Mouse (Mus musculus): ENCODE measurements around the gene Mrpl22.
"Not testable (repeated sequence)": the region's sequence is repeated elsewhere in the genome, so short reads cannot be mapped to it uniquely, and the experiment has no call there.

Gene Mrpl22

GRCm38 (mm10) chr11:58193860-58194520 is 22.5 kb downstream of the Mrpl22 start:
- no peak for TF ChIP-seq CTCF (conservative IDR thresholded peaks at IDR 0.05; ENCODE audit: low read length)
- no peak for TF ChIP-seq NANOG (IDR thresholded peaks at IDR 0.05; ENCODE audit: borderline replicate concordance, low read length)
- TF ChIP-seq POU5F1 (IDR thresholded peaks at IDR 0.05; ENCODE audit: borderline replicate concordance, low read length), result no peak
- no peaks in the 10 kb centered on the region for H3K9me3 ChIP-seq (ENCODE audit: low read length)

DNA sequence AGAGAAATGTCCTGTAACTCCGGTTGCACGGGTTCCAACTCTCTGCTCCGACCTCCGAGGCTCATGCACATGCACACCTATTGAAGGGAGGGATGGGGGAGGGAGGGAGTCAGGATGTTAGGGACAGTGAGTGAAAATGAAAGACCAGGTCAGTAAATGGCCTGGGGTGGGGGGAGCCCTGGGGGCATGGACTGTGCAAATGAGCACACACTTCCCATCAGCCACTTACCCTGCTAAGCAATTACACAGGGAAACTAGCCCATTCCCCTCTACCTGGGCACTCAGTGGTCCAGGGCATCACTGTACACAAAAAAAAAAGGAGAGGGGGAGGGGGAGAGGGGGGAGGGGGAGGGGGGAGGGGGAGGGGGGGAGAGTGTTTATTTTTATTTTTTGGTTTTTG is 27.2 kb downstream of the Mrpl22 start:
- Histone ChIP-seq H3K27me3 (ENCODE audit: insufficient read depth, low read length) (peaks cover 46% of the 10 kb centered on the region), H3K36me3 (ENCODE audit: insufficient read depth, low read length) (no peaks in the 10 kb centered on the region), H3K4me1 (replicated peaks; ENCODE audit: low read depth, low read length) (peaks cover 36% of the 10 kb centered on the region), H3K4me3 (replicated peaks; ENCODE audit: low read length) (no peak overlapping the region; the same call in 1 of the 2 replicates), H3K9me3 (ENCODE audit: low read length) (no peaks in the 10 kb centered on the region)
- TF ChIP-seq POU5F1 (IDR thresholded peaks at IDR 0.05; ENCODE audit: borderline replicate concordance, low read length), result no peak
- no peak for TF ChIP-seq CTCF (conservative IDR thresholded peaks at IDR 0.05; ENCODE audit: low read length)
- TF ChIP-seq NANOG (IDR thresholded peaks at IDR 0.05; ENCODE audit: borderline replicate concordance, low read length), result no peak

More at GRCm38 (mm10) chr11:58193860-58194520, 22.5 kb downstream of the Mrpl22 start:
- H3K4me1 ChIP-seq (replicated peaks; ENCODE audit: low read depth, low read length), result peaks cover 24% of the 10 kb centered on the region
- peaks cover 29% of the 10 kb centered on the region for H3K27me3 ChIP-seq (ENCODE audit: insufficient read depth, low read length)
- H3K36me3 ChIP-seq (ENCODE audit: insufficient read depth, low read length), result no peaks in the 10 kb centered on the region
- H3K4me3 ChIP-seq (replicated peaks; ENCODE audit: low read length), result no peak overlapping the region

DNA sequence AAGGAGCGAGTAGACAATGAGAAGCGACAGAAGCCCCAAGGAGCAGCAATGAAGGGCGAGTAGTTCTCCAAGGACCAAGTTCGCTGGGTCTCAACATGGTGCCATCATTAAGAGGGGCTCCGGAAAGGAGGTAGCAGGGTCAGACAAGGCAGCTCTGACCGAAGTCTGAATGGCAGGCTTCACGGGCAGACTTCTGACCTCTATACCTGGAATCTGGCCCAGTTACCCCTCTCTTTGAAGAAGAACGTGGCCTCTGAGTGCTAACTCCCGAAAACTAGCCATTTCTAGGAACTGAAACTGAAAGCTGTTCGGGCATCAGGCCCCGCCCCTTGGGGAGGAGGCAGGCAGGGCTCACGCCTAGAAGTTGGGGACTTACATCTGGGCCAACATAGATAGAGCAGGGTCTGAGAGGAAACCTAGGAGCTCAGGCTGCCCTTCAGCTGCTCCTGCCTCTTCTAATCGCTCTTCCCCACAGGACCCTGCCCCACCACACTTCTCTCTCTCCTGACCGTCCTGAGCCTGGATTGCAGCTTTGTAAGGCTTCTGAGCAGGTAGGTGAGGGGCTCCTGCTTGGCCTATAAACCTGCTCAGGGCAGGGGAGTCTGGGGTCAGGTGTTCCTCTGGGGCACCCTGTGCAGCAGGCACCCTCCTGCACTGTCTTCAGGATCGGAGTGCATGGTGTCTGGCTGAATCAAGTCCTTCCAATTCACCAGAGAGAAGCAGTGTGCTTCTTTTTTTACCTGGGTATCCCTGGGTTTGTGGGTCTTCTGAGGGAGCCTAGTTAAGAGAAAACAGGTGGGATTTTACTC is 28.0 kb downstream of the Mrpl22 start, which contains the start of the genes Igtp and Irgm2:
Gene Igtp (plus strand): TSS at position 328 of the 809 bp plus-strand sequence.
Gene Irgm2 (plus strand): TSS at position 390 of the 809 bp plus-strand sequence.
- H3K9me3 ChIP-seq (ENCODE audit: low read length); H3K36me3 ChIP-seq (ENCODE audit: insufficient read depth, low read length): not testable (repeated sequence)
- Histone ChIP-seq H3K27me3 (ENCODE audit: insufficient read depth, low read length) (peaks cover 49% of the 10 kb centered on the region), H3K4me3 (replicated peaks; ENCODE audit: low read length) (peak within 1 kb of the TSS; percentile 70), H3K4me1 (replicated peaks; ENCODE audit: low read depth, low read length) (peaks cover 30% of the 10 kb centered on the region)

DNA sequence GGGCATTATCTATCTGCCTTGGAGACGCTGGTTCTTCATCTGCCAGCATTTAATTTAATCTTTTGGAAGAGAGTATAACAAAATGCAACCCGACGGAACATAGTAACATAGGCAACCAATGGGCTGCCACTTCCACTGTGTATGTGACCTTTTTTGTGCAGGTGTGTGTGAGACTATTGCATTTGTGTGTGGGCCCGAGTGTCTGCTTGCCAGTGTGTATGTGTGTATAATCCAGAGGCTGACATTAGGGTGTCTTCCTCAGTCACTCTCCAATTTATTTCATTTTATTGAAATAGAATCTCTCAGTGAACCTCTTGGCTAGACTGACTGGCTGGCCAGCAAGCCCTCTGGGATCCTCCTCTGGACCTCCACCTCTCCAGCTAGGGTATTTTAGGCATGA is 28.8 kb downstream of the Mrpl22 start:
- Histone ChIP-seq H3K36me3 (ENCODE audit: insufficient read depth, low read length) (no peaks in the 10 kb centered on the region), H3K4me1 (replicated peaks; ENCODE audit: low read depth, low read length) (peaks cover 24% of the 10 kb centered on the region), H3K27me3 (ENCODE audit: insufficient read depth, low read length) (peaks cover 53% of the 10 kb centered on the region), H3K9me3 (ENCODE audit: low read length) (no peaks in the 10 kb centered on the region), H3K4me3 (replicated peaks; ENCODE audit: low read length) (no peak overlapping the region)
- TF ChIP-seq NANOG (IDR thresholded peaks at IDR 0.05; ENCODE audit: borderline replicate concordance, low read length) (no peak), POU5F1 (IDR thresholded peaks at IDR 0.05; ENCODE audit: borderline replicate concordance, low read length) (no peak), CTCF (conservative IDR thresholded peaks at IDR 0.05; ENCODE audit: low read length) (no peak)

- Histone ChIP-seq H3K27me3 (ENCODE audit: insufficient read depth, low read length) (peaks cover 58% of the 10 kb centered on the region), H3K36me3 (ENCODE audit: insufficient read depth, low read length) (no peaks in the 10 kb centered on the region), H3K9me3 (ENCODE audit: low read length) (no peaks in the 10 kb centered on the region), H3K4me1 (replicated peaks; ENCODE audit: low read depth, low read length) (peaks cover 24% of the 10 kb centered on the region), H3K4me3 (replicated peaks; ENCODE audit: low read length) (no peak overlapping the region)
- TF ChIP-seq CTCF (conservative IDR thresholded peaks at IDR 0.05; ENCODE audit: low read length), result no peak
- no peak for TF ChIP-seq NANOG (IDR thresholded peaks at IDR 0.05; ENCODE audit: borderline replicate concordance, low read length)
- TF ChIP-seq POU5F1 (IDR thresholded peaks at IDR 0.05; ENCODE audit: borderline replicate concordance, low read length), result no peak
Measured at GRCm38 (mm10) chr11:58201052-58201451, 29.6 kb downstream of the Mrpl22 start.

GRCm38 (mm10) chr11:58210321-58210886 is 38.9 kb downstream of the Mrpl22 start:
- peaks cover 68% of the 10 kb centered on the region for H3K27me3 ChIP-seq (ENCODE audit: insufficient read depth, low read length)
- H3K36me3 ChIP-seq (ENCODE audit: insufficient read depth, low read length), result no peaks in the 10 kb centered on the region
- H3K4me3 ChIP-seq (replicated peaks; ENCODE audit: low read length), result 0 out of 2 replicates have a peak overlapping the region, but pooled peaks have one; percentile 32
- no peaks in the 10 kb centered on the region for H3K9me3 ChIP-seq (ENCODE audit: low read length)
- H3K4me1 ChIP-seq (replicated peaks; ENCODE audit: low read depth, low read length), result peaks cover 38% of the 10 kb centered on the region
- TF ChIP-seq NANOG (IDR thresholded peaks at IDR 0.05; ENCODE audit: borderline replicate concordance, low read length) (no peak), POU5F1 (IDR thresholded peaks at IDR 0.05; ENCODE audit: borderline replicate concordance, low read length) (no peak), CTCF (conservative IDR thresholded peaks at IDR 0.05; ENCODE audit: low read length) (no peak)

DNA sequence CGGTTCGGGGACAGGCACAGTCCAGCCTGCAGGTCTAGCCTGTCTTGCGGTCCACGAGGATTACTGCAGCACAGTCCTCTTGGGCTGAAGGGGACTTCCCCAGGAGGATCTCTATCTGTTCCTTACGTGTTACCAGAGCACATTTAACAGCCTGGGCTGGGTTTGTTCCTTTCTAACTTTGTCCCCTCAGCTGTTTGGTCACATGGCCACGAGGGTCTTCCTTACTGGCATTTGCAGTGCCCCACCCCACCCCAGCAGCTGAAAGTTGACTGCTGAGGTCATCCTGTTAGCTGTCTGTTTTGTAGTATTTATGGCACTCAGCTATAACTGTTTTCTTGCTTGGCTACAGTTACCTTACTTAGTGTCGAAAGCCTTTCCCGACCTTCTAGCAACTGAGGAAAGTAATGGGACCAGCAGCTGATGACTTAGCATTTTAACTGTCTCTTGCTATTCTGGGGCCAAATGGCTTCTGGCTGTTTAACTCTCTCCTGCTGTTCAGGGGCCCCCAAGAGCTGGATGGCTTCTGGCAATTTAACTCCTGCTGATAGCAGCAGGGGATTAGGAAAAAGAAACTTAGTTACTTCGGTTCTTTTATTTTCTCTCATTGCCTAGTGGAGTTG is 39.7 kb downstream of the Mrpl22 start:
- Histone ChIP-seq H3K9me3 (ENCODE audit: low read length) (no peaks in the 10 kb centered on the region), H3K27me3 (ENCODE audit: insufficient read depth, low read length) (peaks cover 66% of the 10 kb centered on the region), H3K4me3 (replicated peaks; ENCODE audit: low read length) (peak overlapping the region; percentile 32), H3K4me1 (replicated peaks; ENCODE audit: low read depth, low read length) (peaks cover 43% of the 10 kb centered on the region), H3K36me3 (ENCODE audit: insufficient read depth, low read length) (no peaks in the 10 kb centered on the region)
- no peak for TF ChIP-seq POU5F1 (IDR thresholded peaks at IDR 0.05; ENCODE audit: borderline replicate concordance, low read length)
- TF ChIP-seq NANOG (IDR thresholded peaks at IDR 0.05; ENCODE audit: borderline replicate concordance, low read length), result peak; percentile 77; the same call in 1 of the 2 replicates
- TF ChIP-seq CTCF (conservative IDR thresholded peaks at IDR 0.05; ENCODE audit: low read length), result no peak

- TF ChIP-seq NANOG (IDR thresholded peaks at IDR 0.05; ENCODE audit: borderline replicate concordance, low read length) (no peak; the same call in 1 of the 2 replicates), POU5F1 (IDR thresholded peaks at IDR 0.05; ENCODE audit: borderline replicate concordance, low read length) (no peak), CTCF (conservative IDR thresholded peaks at IDR 0.05; ENCODE audit: low read length) (no peak)
- H3K9me3 ChIP-seq (ENCODE audit: low read length), result no peaks in the 10 kb centered on the region
- H3K27me3 ChIP-seq (ENCODE audit: insufficient read depth, low read length), result peaks cover 63% of the 10 kb centered on the region
- peaks cover 46% of the 10 kb centered on the region for H3K4me1 ChIP-seq (replicated peaks; ENCODE audit: low read depth, low read length)
- no peak overlapping the region for H3K4me3 ChIP-seq (replicated peaks; ENCODE audit: low read length)
- no peaks in the 10 kb centered on the region for H3K36me3 ChIP-seq (ENCODE audit: insufficient read depth, low read length)
Measured at GRCm38 (mm10) chr11:58211682-58212067, 40.2 kb downstream of the Mrpl22 start.
